Mouse (Mus musculus) forebrain, postnatal 0 days (tissue): ENCODE data around the gene Gm28845. TPM values are rescaled to one million over a fixed set of nuclear protein-coding genes. Genes with fewer than 3 reads are reported as not detected.

Source experiments
- ATAC-seq: fragments of 200-750 bp; cut with Nextera tagmentation; 2 replicates; pipeline ENCODE4 v1.8.0; 2017; ENCODE audit warnings: mild to moderate bottlenecking, moderate library complexity
- DNase-seq: peaks from one replicate; pipeline ENCODE4 v3.0.0-alpha.2; 2015
- H3K27ac ChIP-seq: fragments of 300-500 bp; sonication (generic); 2 replicates; pipeline ENCODE4 v1.5.1; 2014; ENCODE audit warnings: low read depth, mild to moderate bottlenecking, antibody characterized with exemption, low read length, moderate library complexity, mixed read lengths
- H3K27me3 ChIP-seq: fragments of 300-500 bp; sonication (generic); 2 replicates; pipeline ENCODE4 v1.6.1; 2014; ENCODE audit warnings: mild to moderate bottlenecking, low read length, mixed read lengths; ENCODE audit not compliant: insufficient read depth
- H3K36me3 ChIP-seq: fragments of 300-500 bp; sonication (generic); 2 replicates; pipeline ENCODE4 v1.6.1; 2014; ENCODE audit warnings: mild to moderate bottlenecking, moderate library complexity; ENCODE audit not compliant: insufficient read depth
- H3K4me1 ChIP-seq: fragments of 300-500 bp; sonication (generic); 2 replicates; pipeline ENCODE4 v1.6.1; 2014; ENCODE audit warnings: antibody characterized with exemption; ENCODE audit not compliant: insufficient read depth
- H3K4me2 ChIP-seq: fragments of 300-500 bp; sonication (generic); 2 replicates; pipeline ENCODE4 v1.6.1; 2014; ENCODE audit warnings: low read depth, mild to moderate bottlenecking, moderate library complexity
- H3K4me3 ChIP-seq: fragments of 300-500 bp; sonication (generic); 2 replicates; pipeline ENCODE4 v1.5.1; 2014; ENCODE audit warnings: low read depth, low read length, mixed read lengths
- H3K9ac ChIP-seq: fragments of 300-500 bp; sonication (generic); 2 replicates; pipeline ENCODE4 v1.6.1; 2014; ENCODE audit warnings: mild to moderate bottlenecking
- H3K9me3 ChIP-seq: fragments of 300-500 bp; sonication (generic); 2 replicates; pipeline ENCODE4 v1.6.1; 2016; ENCODE audit warnings: low read length
- CTCF ChIP-seq: sonication (generic); IDR thresholded peaks from 2 replicates; pipeline ENCODE4 v1.5.1; 2016; ENCODE audit warnings: antibody characterized with exemption, control low read depth, low read depth
- WGBS: fragments of 180-500 bp; shearing (Covaris S2); extraction: QIAGEN DNeasy Blood & Tissue Kit; methylation state at CpG from one replicate; pipeline ENCODE4 v1.1.7; 2014; 5-methylcytosine and 5-hydroxymethylcytosine counted together
- polyA plus RNA-seq: library from polyadenylated mRNA; unstranded; fragments of >200 nt; fragmentation: Nextera tagmentation; extraction: Ambion mirVana; gene quantifications from 2 replicates; pipeline ENCODE4 v1.2.1, GENCODE M21; 2015
- total RNA-seq: library from RNA; depleted of rRNA; stranded (reverse); fragments of >200 nt; gene quantifications from 2 replicates; pipeline ENCODE4 v1.2.3, GENCODE M21; 2014

Gene Gm28845
- total and polyA plus RNA-seq, 2 experiments from 2014 or later, result not detected

- no peak for DNase-seq
- 91% methylated on average over 8 of the region's 8 CpGs for whole genome bisulfite sequencing
- H3K4me3 ChIP-seq, result no peak overlapping the region
- no peaks in the 10 kb centered on the region for H3K27me3 ChIP-seq
- H3K4me1 ChIP-seq, result no peaks in the 10 kb centered on the region
- no peaks in the 10 kb centered on the region for H3K36me3 ChIP-seq
- no peak overlapping the region for H3K9ac ChIP-seq
- TF ChIP-seq CTCF, result no peak
- ATAC-seq, result no peak
- H3K9me3 ChIP-seq, result no peaks in the 10 kb centered on the region
- H3K4me2 ChIP-seq, result no peak overlapping the region
- H3K27ac ChIP-seq, result no peak overlapping the region
Observed at GRCm38 (mm10) chr1:65109196-65109595, 10.2 kb downstream of the Gm28845 start.

GRCm38 (mm10) chr1:65107654-65108279, 11.6 kb downstream of the Gm28845 start:
- no peak for DNase-seq
- no peak overlapping the region for H3K9ac ChIP-seq
- H3K4me2 ChIP-seq, result no peak overlapping the region
- no peak for TF ChIP-seq CTCF
- no peak overlapping the region for H3K4me3 ChIP-seq
- 90% methylated on average over 10 of the region's 10 CpGs for WGBS
- no peaks in the 10 kb centered on the region for H3K4me1 ChIP-seq
- H3K27me3 ChIP-seq, result no peaks in the 10 kb centered on the region
- H3K9me3 ChIP-seq, result no peaks in the 10 kb centered on the region
- H3K27ac ChIP-seq, result no peak overlapping the region
- no peaks in the 10 kb centered on the region for H3K36me3 ChIP-seq
- no peak for ATAC-seq

GRCm38 (mm10) chr1:65103273-65103672, 16.1 kb downstream of the Gm28845 start, which contains the start of gene Cryga:
Cryga (minus strand) TSS chr1:65103373.
- no peak within 1 kb of the TSS for H3K27ac ChIP-seq
- no peak within 1 kb of the TSS for H3K9ac ChIP-seq
- no peak for TF ChIP-seq CTCF
- no peak within 1 kb of the TSS for H3K4me3 ChIP-seq
- no peaks in the 10 kb centered on the region for H3K4me1 ChIP-seq
- H3K4me2 ChIP-seq, result no peak within 1 kb of the TSS
- no peaks in the 10 kb centered on the region for H3K9me3 ChIP-seq
- WGBS, result 87% methylated on average over 11 of the region's 11 CpGs
- DNase-seq (no peak), ATAC-seq (no peak)
- no peaks in the 10 kb centered on the region for H3K27me3 ChIP-seq
- no peaks in the 10 kb centered on the region for H3K36me3 ChIP-seq

- Histone ChIP-seq H3K4me1 (no peaks in the 10 kb centered on the region), H3K4me3 (no peak overlapping the region), H3K9ac (no peak overlapping the region), H3K27ac (no peak overlapping the region), H3K27me3 (no peaks in the 10 kb centered on the region), H3K36me3 (no peaks in the 10 kb centered on the region), H3K4me2 (no peak overlapping the region), H3K9me3 (no peaks in the 10 kb centered on the region)
- TF ChIP-seq CTCF, result no peak
- 90% methylated on average over 3 of the region's 3 CpGs for WGBS
- DNase-seq, result no peak
- ATAC-seq, result no peak
Observed at GRCm38 (mm10) chr1:65096953-65097352, 22.4 kb downstream of the Gm28845 start.

DNA sequence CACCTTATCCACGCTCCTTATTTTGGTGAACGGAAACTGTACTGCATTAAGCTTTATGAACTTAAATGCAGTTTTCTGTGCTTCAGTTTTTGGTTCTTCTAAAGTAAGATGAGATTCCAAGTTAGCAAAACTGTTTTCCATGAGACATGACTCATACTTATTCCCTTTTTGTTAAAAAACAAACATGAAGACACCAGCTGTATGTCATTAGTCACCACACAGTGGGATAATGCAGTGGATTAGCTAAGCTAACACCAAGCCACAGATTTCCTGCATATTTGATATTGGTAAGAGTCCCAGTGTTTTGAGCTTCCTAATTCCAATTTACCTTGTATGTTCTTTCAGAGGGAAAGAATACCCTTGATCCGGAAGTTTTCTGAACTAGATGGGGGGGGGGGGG, 27.8 kb downstream of the Gm28845 start:
- H3K4me1 ChIP-seq, result no peaks in the 10 kb centered on the region
- no peak for TF ChIP-seq CTCF
- H3K27me3 ChIP-seq, result no peaks in the 10 kb centered on the region
- 89% methylated on average over 3 of the region's 3 CpGs for WGBS
- no peak overlapping the region for H3K4me3 ChIP-seq
- H3K4me2 ChIP-seq, result no peak overlapping the region
- no peak overlapping the region for H3K9ac ChIP-seq
- no peak overlapping the region for H3K27ac ChIP-seq
- H3K9me3 ChIP-seq, result no peaks in the 10 kb centered on the region
- no peaks in the 10 kb centered on the region for H3K36me3 ChIP-seq
- ATAC-seq (no peak), DNase-seq (no peak)

GRCm38 (mm10) chr1:65090370-65090769, 29.0 kb downstream of the Gm28845 start:
- 82% methylated on average over 2 of the region's 2 CpGs for WGBS
- Histone ChIP-seq H3K36me3 (no peaks in the 10 kb centered on the region), H3K4me2 (no peak overlapping the region), H3K4me3 (no peak overlapping the region), H3K27ac (no peak overlapping the region), H3K4me1 (no peaks in the 10 kb centered on the region), H3K9me3 (no peaks in the 10 kb centered on the region), H3K27me3 (no peaks in the 10 kb centered on the region), H3K9ac (no peak overlapping the region)
- ATAC-seq (no peak), DNase-seq (no peak)
- TF ChIP-seq CTCF, result no peak

- DNase-seq (no peak), ATAC-seq (no peak)
- Histone ChIP-seq H3K27ac (no peak overlapping the region), H3K4me3 (no peak overlapping the region), H3K4me2 (no peak overlapping the region), H3K9me3 (no peaks in the 10 kb centered on the region), H3K9ac (no peak overlapping the region), H3K4me1 (no peaks in the 10 kb centered on the region), H3K27me3 (no peaks in the 10 kb centered on the region), H3K36me3 (no peaks in the 10 kb centered on the region)
- no peak for TF ChIP-seq CTCF
- 84% methylated on average over 6 of the region's 6 CpGs for WGBS
Observed at GRCm38 (mm10) chr1:65088567-65089356, 30.6 kb downstream of the Gm28845 start.
